Mouse (Mus musculus): ENCODE measurements at regions not wholly inside any gene's neighbourhood (a gene's known extent, or its start where the extent isn't known, plus 50 kb on each side); places are given as distances from the start of the nearest gene placed in this dataset.
"Not testable (repeated sequence)": the region's sequence is repeated elsewhere in the genome, so short reads cannot be mapped to it uniquely, and the experiment has no call there.

GRCm38 (mm10) chr10:85731163-85731562, 98.1 kb upstream of the Pwp1 start:
- H3K27ac ChIP-seq; H3K4me3 ChIP-seq; DNase-seq; intact Hi-C loops (cut with DNase I): not testable (repeated sequence)

DNA sequence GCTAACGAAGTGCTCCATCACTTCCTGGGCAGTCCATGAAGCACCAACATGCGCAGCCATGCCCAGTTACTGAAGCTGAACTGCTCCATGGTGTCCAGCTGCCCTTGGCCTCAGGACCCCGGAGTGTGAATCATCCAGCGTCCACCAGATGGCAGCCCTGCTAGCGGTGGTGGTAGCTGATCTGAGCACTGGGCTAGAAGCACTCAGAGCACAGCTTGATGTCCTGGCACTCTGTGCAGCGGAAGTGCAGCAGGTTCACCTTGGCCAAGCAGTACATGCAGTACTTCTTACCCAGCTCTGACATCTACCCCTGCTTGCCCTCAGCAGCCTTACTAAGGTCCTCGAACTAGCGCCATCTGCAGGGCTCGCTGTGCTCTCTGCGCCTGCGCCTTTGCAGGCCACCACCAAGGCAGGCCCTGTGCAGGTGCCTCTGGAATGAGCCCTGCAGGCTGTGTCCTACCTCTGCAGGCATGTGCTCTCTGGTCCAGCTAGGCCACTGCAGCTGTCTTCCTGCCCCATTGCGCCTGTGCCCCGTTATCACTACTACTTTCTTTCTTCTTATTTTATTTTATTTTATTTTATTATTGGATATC, 97.4 kb upstream of the Pwp1 start:
- H3K27ac ChIP-seq; DNase-seq; intact Hi-C loops (cut with DNase I); H3K4me3 ChIP-seq: not testable (repeated sequence)

DNA sequence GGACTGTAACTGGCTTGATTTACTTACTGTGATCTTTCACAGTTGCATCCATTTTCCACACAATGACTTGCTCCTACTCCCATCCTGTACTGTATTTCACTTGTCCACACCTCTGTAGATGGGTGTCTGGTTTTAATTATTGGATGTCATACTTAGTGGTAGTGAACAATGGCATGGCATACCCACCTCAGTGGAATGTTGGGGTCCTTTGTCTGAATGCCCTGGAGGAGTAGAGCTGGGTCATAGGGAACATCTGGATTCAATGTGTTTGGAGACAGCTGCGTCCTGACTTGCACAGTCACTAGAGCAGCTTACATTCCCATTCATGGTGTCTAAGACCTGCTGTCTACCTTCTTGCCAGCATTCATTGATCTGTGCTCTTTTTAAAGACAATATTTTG, 91.5 kb upstream of the Pwp1 start:
- intact Hi-C loops (cut with DNase I): no loop called here
- no peak for TF ChIP-seq CTCF (IDR thresholded peaks at IDR 0.05)
- no peak overlapping the region for H3K4me3 ChIP-seq
- DNase-seq: no peak
- H3K27ac ChIP-seq: no peak overlapping the region

GRCm38 (mm10) chr10:85739008-85739407, 90.3 kb upstream of the Pwp1 start:
- TF ChIP-seq CTCF (IDR thresholded peaks at IDR 0.05): no peak
- no peak overlapping the region for H3K4me3 ChIP-seq
- no peak overlapping the region for H3K27ac ChIP-seq
- DNase-seq: no peak
- intact Hi-C loops (cut with DNase I): no loop called here

- intact Hi-C loops (cut with DNase I); H3K4me3 ChIP-seq; H3K27ac ChIP-seq: not testable (repeated sequence)
- peak; percentile 17 for DNase-seq
These were observed 89.7 kb upstream of the Pwp1 start for GRCm38 (mm10) chr10:85739565-85739964.

- DNase-seq: no peak
- Histone ChIP-seq H3K27ac (no peak overlapping the region), H3K4me3 (no peak overlapping the region)
- intact Hi-C loops (cut with DNase I): no loop called here
- no peak for TF ChIP-seq CTCF (IDR thresholded peaks at IDR 0.05)
These were observed 87.3 kb upstream of the Pwp1 start for GRCm38 (mm10) chr10:85741972-85742371.

DNA sequence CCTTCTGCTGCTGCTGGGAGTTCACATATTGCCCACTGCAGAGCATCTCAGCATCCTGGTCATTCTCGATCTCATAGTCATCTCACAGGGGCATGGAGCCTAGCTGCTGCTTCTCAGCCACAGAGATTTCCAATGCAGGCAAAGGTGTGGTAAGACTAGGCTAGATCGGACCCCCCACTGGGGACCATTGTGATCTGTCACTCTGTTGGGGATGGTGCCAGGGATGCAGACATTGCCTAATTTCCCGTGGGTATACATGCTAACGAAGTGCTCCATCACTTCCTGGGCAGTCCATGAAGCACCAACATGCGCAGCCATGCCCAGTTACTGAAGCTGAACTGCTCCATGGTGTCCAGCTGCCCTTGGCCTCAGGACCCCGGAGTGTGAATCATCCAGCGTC, 83.9 kb upstream of the Pwp1 start:
- H3K4me3 ChIP-seq; intact Hi-C loops (cut with DNase I); DNase-seq; H3K27ac ChIP-seq: not testable (repeated sequence)

DNA sequence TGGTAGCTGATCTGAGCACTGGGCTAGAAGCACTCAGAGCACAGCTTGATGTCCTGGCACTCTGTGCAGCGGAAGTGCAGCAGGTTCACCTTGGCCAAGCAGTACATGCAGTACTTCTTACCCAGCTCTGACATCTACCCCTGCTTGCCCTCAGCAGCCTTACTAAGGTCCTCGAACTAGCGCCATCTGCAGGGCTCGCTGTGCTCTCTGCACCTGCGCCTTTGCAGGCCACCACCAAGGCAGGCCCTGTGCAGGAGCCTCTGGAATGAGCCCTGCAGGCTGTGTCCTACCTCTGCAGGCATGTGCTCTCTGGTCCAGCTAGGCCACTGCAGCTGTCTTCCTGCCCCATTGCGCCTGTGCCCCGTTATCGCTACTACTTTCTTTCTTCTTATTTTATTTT, 83.5 kb upstream of the Pwp1 start:
- H3K27ac ChIP-seq; H3K4me3 ChIP-seq; DNase-seq; intact Hi-C loops (cut with DNase I): not testable (repeated sequence)

DNA sequence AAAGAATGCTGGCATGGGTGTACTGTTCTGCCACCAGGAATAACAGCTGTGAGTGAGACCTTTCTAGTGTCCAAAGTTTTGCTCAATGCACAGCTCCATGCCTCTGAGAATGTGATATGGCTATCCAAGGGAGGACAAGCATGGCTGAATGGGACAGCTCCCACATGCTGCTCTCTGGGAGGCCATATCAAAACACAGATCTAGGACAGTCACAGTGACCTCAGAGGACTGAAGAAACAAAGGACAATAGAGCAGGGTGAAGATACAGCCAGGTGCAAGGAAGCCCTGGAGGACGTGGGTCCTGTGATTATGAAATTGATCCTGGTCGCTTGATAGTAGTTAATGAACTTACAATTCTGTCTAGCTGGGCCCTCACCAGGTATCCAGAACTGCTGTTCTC, 79.7 kb upstream of the Pwp1 start:
- intact Hi-C loops (cut with DNase I); H3K27ac ChIP-seq; DNase-seq; H3K4me3 ChIP-seq: not testable (repeated sequence)

DNA sequence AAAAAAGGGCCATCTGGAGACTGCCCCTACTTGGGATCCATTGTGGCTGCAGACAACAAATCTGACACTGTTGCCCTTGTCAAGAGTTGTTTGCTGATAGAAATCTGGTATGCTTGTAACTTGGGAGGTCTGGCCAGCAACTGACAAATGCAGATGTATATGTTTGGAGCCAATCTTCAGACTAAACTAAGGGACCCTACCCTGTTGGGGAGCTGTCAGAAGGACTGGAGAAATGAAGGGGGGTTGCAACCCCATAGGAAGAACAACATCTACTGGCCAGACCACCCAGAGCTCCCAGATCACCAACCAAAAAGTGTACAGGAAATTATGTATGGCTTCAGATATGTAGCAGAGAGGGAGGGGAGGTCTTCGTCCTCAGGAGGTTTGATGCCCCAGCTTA, 54.3 kb upstream of the Pwp1 start:
- DNase-seq: no peak
- intact Hi-C loops (cut with DNase I): no loop called here
- TF ChIP-seq CTCF (IDR thresholded peaks at IDR 0.05): no peak
- Histone ChIP-seq H3K4me3 (no peak overlapping the region), H3K27ac (no peak overlapping the region)

All from gastrocnemius, adult 2 months (tissue).